Mouse (Mus musculus) stomach, postnatal 0 days (tissue): ENCODE measurements at regions not wholly inside any gene's neighbourhood (a gene's known extent, or its start where the extent isn't known, plus 50 kb on each side); places are given as distances from the start of the nearest gene placed in this dataset.

Source experiments
- ATAC-seq: fragments of 200-750 bp; cut with Nextera tagmentation; 2 replicates; pipeline ENCODE4 v1.8.0; 2017; ENCODE audit not compliant: low FRiP score, low TSS enrichment
- DNase-seq: peaks from one replicate; pipeline ENCODE4 v3.0.0-alpha.2; 2016; ENCODE audit warnings: low spot score
- H3K27ac ChIP-seq: fragments of 300-500 bp; sonication (generic); replicated peaks from 2 replicates; pipeline ENCODE4 v1.5.1; 2014; ENCODE audit warnings: mild to moderate bottlenecking, control low read depth
- H3K27me3 ChIP-seq: fragments of 300-500 bp; sonication (generic); 2 replicates; pipeline ENCODE4 v1.6.1; 2014; ENCODE audit warnings: low read length; ENCODE audit not compliant: control insufficient read depth, insufficient read depth
- H3K36me3 ChIP-seq: fragments of 300-500 bp; sonication (generic); 2 replicates; pipeline ENCODE4 v1.6.1; 2014; ENCODE audit warnings: low read length, mixed read lengths; ENCODE audit not compliant: control insufficient read depth, insufficient read depth
- H3K4me1 ChIP-seq: fragments of 300-500 bp; sonication (generic); replicated peaks from 2 replicates; pipeline ENCODE4 v1.6.1; 2014; ENCODE audit warnings: antibody characterized with exemption; ENCODE audit not compliant: control insufficient read depth, insufficient read depth
- H3K4me2 ChIP-seq: fragments of 300-500 bp; sonication (generic); replicated peaks from 2 replicates; pipeline ENCODE4 v1.6.1; 2014; ENCODE audit warnings: low read depth, mild to moderate bottlenecking, control low read depth, moderate library complexity
- H3K4me3 ChIP-seq: fragments of 300-500 bp; sonication (generic); 2 replicates; pipeline ENCODE4 v1.5.1; 2014; ENCODE audit warnings: low read depth, low read length, control low read depth
- H3K9ac ChIP-seq: fragments of 300-500 bp; sonication (generic); 2 replicates; pipeline ENCODE4 v1.6.1; 2014; ENCODE audit warnings: mild to moderate bottlenecking, low read length, control low read depth, mixed read lengths
- H3K9me3 ChIP-seq: fragments of 300-500 bp; sonication (generic); 2 replicates; pipeline ENCODE4 v1.6.1; 2016; ENCODE audit warnings: low read length; ENCODE audit not compliant: control insufficient read depth
- CTCF ChIP-seq: IDR thresholded peaks from 2 replicates; pipeline ENCODE4 v1.5.1; 2016; ENCODE audit warnings: antibody characterized with exemption, low read depth, mild to moderate bottlenecking, moderate library complexity
- EP300 ChIP-seq: optimal IDR thresholded peaks from 2 replicates; pipeline ENCODE3; 2016; ENCODE audit warnings: antibody characterized with exemption
- WGBS: fragments of 180-500 bp; shearing (Covaris S2); extraction: QIAGEN DNeasy Blood & Tissue Kit; methylation state at CpG from one replicate; pipeline ENCODE4 v1.1.7; 2014; 5-methylcytosine and 5-hydroxymethylcytosine counted together

- 80% methylated on average over 6 of the region's 6 CpGs for WGBS
- no peak for ATAC-seq
- Histone ChIP-seq H3K9me3 (no peaks in the 10 kb centered on the region), H3K4me2 (no peak overlapping the region), H3K36me3 (no peaks in the 10 kb centered on the region), H3K4me3 (no peak overlapping the region), H3K27ac (no peak overlapping the region), H3K27me3 (no peaks in the 10 kb centered on the region), H3K4me1 (no peaks in the 10 kb centered on the region), H3K9ac (no peak overlapping the region)
- no peak for DNase-seq
- TF ChIP-seq CTCF (no peak), EP300 (no peak)
Observed at GRCm38 (mm10) chr4:82001406-82001732, 558.8 kb upstream of the Mpdz start.

GRCm38 (mm10) chr4:82000590-82001405, 558.2 kb upstream of the Mpdz start:
- TF ChIP-seq EP300 = no peak
- TF ChIP-seq CTCF = no peak
- H3K9ac ChIP-seq = no peak overlapping the region
- no peaks in the 10 kb centered on the region for H3K36me3 ChIP-seq
- no peak overlapping the region for H3K27ac ChIP-seq
- H3K4me3 ChIP-seq = no peak overlapping the region
- no peaks in the 10 kb centered on the region for H3K27me3 ChIP-seq
- H3K4me1 ChIP-seq = no peaks in the 10 kb centered on the region
- H3K9me3 ChIP-seq = no peaks in the 10 kb centered on the region
- ATAC-seq (no peak), DNase-seq (no peak)
- WGBS = 71% methylated on average over 19 of the region's 19 CpGs
- H3K4me2 ChIP-seq = no peak overlapping the region

GRCm38 (mm10) chr4:81999654-82000314, 557.2 kb upstream of the Mpdz start:
- no peak overlapping the region for H3K4me3 ChIP-seq
- H3K36me3 ChIP-seq = no peaks in the 10 kb centered on the region
- no peak for TF ChIP-seq EP300
- TF ChIP-seq CTCF = no peak
- no peaks in the 10 kb centered on the region for H3K9me3 ChIP-seq
- H3K27ac ChIP-seq = no peak overlapping the region
- H3K4me2 ChIP-seq = no peak overlapping the region
- H3K9ac ChIP-seq = no peak overlapping the region
- ATAC-seq = no peak
- 47% methylated on average over 11 of the region's 11 CpGs for WGBS
- peak; percentile 15 for DNase-seq
- no peaks in the 10 kb centered on the region for H3K4me1 ChIP-seq
- no peaks in the 10 kb centered on the region for H3K27me3 ChIP-seq

GRCm38 (mm10) chr4:81999093-81999492, 556.5 kb upstream of the Mpdz start:
- ATAC-seq (no peak), DNase-seq (no peak)
- WGBS = 91% methylated on average over 3 of the region's 3 CpGs

GRCm38 (mm10) chr4:81996445-81996844, 553.8 kb upstream of the Mpdz start:
- Histone ChIP-seq H3K27ac (no peak overlapping the region), H3K4me3 (no peak overlapping the region), H3K9me3 (no peaks in the 10 kb centered on the region), H3K27me3 (no peaks in the 10 kb centered on the region), H3K36me3 (no peaks in the 10 kb centered on the region), H3K9ac (no peak overlapping the region), H3K4me2 (no peak overlapping the region), H3K4me1 (no peaks in the 10 kb centered on the region)
- ATAC-seq (no peak), DNase-seq (no peak)
- TF ChIP-seq EP300 (no peak), CTCF (no peak)
- WGBS = 56% methylated on average over 3 of the region's 3 CpGs

More at GRCm38 (mm10) chr4:81999093-81999492, 556.5 kb upstream of the Mpdz start:
- TF ChIP-seq CTCF (no peak), EP300 (no peak)
- no peaks in the 10 kb centered on the region for H3K36me3 ChIP-seq
- no peak overlapping the region for H3K27ac ChIP-seq
- H3K4me1 ChIP-seq = no peaks in the 10 kb centered on the region
- no peak overlapping the region for H3K4me2 ChIP-seq
- H3K9me3 ChIP-seq = no peaks in the 10 kb centered on the region
- no peak overlapping the region for H3K9ac ChIP-seq
- no peaks in the 10 kb centered on the region for H3K27me3 ChIP-seq
- H3K4me3 ChIP-seq = no peak overlapping the region

- Histone ChIP-seq H3K36me3 (no peaks in the 10 kb centered on the region), H3K4me2 (no peak overlapping the region), H3K4me1 (no peaks in the 10 kb centered on the region), H3K9me3 (no peaks in the 10 kb centered on the region), H3K27me3 (no peaks in the 10 kb centered on the region), H3K27ac (no peak overlapping the region), H3K9ac (no peak overlapping the region), H3K4me3 (no peak overlapping the region)
- TF ChIP-seq EP300 (no peak), CTCF (no peak)
- no peak for ATAC-seq
- 76% methylated on average over 3 of the region's 3 CpGs for WGBS
- no peak for DNase-seq
Observed at GRCm38 (mm10) chr4:81995243-81995642, 552.6 kb upstream of the Mpdz start.
